Mouse (Mus musculus) liver, embryonic 14.5 days (tissue): Measurements from ENCODE around the gene Trim80.

Source experiments
- CTCF ChIP-seq: IDR thresholded peaks from 2 replicates; pipeline ENCODE4 v1.5.1; 2016; ENCODE audit warnings: antibody characterized with exemption, low read depth, control low read depth
- EP300 ChIP-seq: IDR thresholded peaks from 2 replicates; pipeline ENCODE4 v1.6.1; 2016; ENCODE audit warnings: antibody characterized with exemption, low read depth

- TF ChIP-seq CTCF (no peak), EP300 (no peak)
These were observed 46.5 kb upstream of the Trim80 start for GRCm38 (mm10) chr11:115393721-115394325.
